Mouse (Mus musculus) duodenum, adult 2 months (tissue): ENCODE data around the gene Ntan1. TPM values are rescaled to one million over a fixed set of nuclear protein-coding genes. Genes with fewer than 3 reads are reported as not detected.

Source experiments
- polyA plus RNA-seq: library from polyadenylated mRNA; depleted of rRNA; stranded (reverse); fragments of >200 nt; gene quantifications from 2 replicates; pipeline ENCODE4 v1.2.3, GENCODE M21; 2012; ENCODE audit warnings: low replicate concordance; rRNA removed

The Ntan1 gene
- 26.7 and 31.4 TPM in 2 replicates for polyA plus RNA-seq

GRCm38 (mm10) chr16:13818560-13819393 is at the start of gene Ntan1:
Ntan1 (plus strand) TSS chr16:13818845.

DNA sequence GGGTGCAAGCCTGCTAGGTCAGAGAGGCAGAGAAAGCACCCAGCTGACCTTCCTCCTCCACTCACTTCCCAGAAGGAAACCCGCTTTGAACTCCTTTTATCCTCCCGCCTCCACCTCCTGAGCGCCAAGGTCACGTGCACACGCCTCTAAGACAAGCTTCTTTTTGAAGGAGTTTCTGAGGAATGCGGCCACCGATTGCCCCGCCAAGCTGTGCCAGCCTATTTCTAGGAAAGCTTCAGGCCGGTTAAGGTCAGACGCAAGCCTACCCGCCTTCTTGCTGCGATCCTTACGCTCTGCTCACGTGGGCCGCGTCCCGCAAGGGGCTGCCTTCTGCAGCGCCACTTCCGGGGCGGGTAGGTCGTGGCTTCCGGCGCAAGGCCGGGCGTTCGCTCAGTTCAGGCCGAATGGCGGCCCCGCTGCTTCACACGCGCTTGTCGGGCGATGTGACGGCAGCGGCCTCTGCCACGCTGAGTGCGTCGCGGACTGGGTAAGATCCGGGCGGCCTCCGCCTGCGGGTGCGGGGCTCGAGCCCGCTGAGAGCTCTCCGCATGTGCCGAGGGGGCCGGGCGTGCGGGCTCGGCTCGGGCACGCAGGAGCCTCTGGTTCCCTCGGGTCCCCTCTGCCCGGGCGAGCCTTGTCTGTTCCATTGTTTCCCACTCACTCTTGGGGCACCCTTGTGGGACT is 38.1 kb upstream of the Ntan1 start, which contains the start of gene Rrn3:
Gene Rrn3 (plus strand): TSS at position 356 of the 684 bp plus-strand sequence.

Other genes starting within 250 kb of the Ntan1 start
- gene Parn, start 150.7 kb upstream of the Ntan1 start, polyA plus RNA-seq: 4.6 and 5.6 TPM in 2 replicates
- 12.1 and 13.4 TPM in 2 replicates for gene Bfar, start 147.0 kb upstream of the Ntan1 start, polyA plus RNA-seq
- 0.15 and 0.36 TPM in 2 replicates for gene 3110001I22Rik, start 146.9 kb upstream of the Ntan1 start, polyA plus RNA-seq
- 6.5 and 9.9 TPM in 2 replicates for gene Pla2g10, start 87.9 kb upstream of the Ntan1 start, polyA plus RNA-seq
- 2.8 and 3.6 TPM in 2 replicates for gene Rrn3, start 38.1 kb upstream of the Ntan1 start, polyA plus RNA-seq
- 64.3 and 91.1 TPM in 2 replicates for gene Pdxdc1, start 84.3 kb downstream of the Ntan1 start, polyA plus RNA-seq
- 0.36 and 4.1 TPM in 2 replicates for gene Mpv17l, start 84.3 kb downstream of the Ntan1 start, polyA plus RNA-seq
- 0.27 TPM in 2 replicates for gene 2900011O08Rik, start 167.8 kb downstream of the Ntan1 start, polyA plus RNA-seq
- gene Ifitm7, start 168.0 kb downstream of the Ntan1 start, polyA plus RNA-seq: 0.09 TPM in 1 of 2 replicates, not detected in the other